Mouse (Mus musculus): ENCODE data around the gene Casp12. TPM values are rescaled to one million over a fixed set of nuclear protein-coding genes. Genes with fewer than 3 reads are reported as not detected.

Casp12 gene
- total and polyA plus RNA-seq, 3 experiments: 0.34 TPM; not detected in 2

- H3K4me2 ChIP-seq (ENCODE audit: insufficient read depth, low read depth, poor library complexity, severe bottlenecking): no peak overlapping the region
- H3K27me3 ChIP-seq (replicated peaks): no peaks in the 10 kb centered on the region
- H3K4me3 ChIP-seq (replicated peaks in 1 of 3; ENCODE audit: low read depth in 2 of 3, low read length in 2 of 3, poor library complexity in 1 of 3): no peak overlapping the region
- no peak overlapping the region for H3K9ac ChIP-seq (ENCODE audit: insufficient read depth, low read depth)
- no peak for DNase-seq (ENCODE audit: extremely low read depth)
- dilution Hi-C loops (cut with MboI; ENCODE audit: extremely low pct_ligation_motif_present, extremely low pct_unique_long_range_greater_than_20kb, low sequenced_read_pairs) (no loop called here), in situ Hi-C loops (cut with MboI; ENCODE audit: low pct_ligation_motif_present, low pct_unique_long_range_greater_than_20kb, low sequenced_read_pairs) (no loop called here)
- TF ChIP-seq GABPA (IDR thresholded peaks at IDR 0.05; ENCODE audit: insufficient replicate concordance, low read depth, low read length) (no peak), ZNF384 (IDR thresholded peaks at IDR 0.05; ENCODE audit: low read depth, low read length) (no peak), EP300 (IDR thresholded peaks at IDR 0.05; ENCODE audit: low read length) (no peak), ZKSCAN1 (IDR thresholded peaks at IDR 0.05; ENCODE audit: borderline replicate concordance, low read depth, low read length) (no peak), SMC3 (IDR thresholded peaks at IDR 0.05; ENCODE audit: low read depth, low read length) (no peak), RAD21 (IDR thresholded peaks at IDR 0.05; ENCODE audit: low read depth, low read length) (no peak), CHD2 (IDR thresholded peaks at IDR 0.05; ENCODE audit: low read length) (no peak), MAX (IDR thresholded peaks at IDR 0.05; ENCODE audit: low read length) (no peak)
- no peaks in the 10 kb centered on the region for H3K9me3 ChIP-seq (replicated peaks; ENCODE audit: low read length)
- H3K4me1 ChIP-seq (ENCODE audit: control insufficient read depth in 1 of 2, insufficient read depth in 2 of 2): no peaks in the 10 kb centered on the region
- no peaks in the 10 kb centered on the region for H3K79me2 ChIP-seq (replicated peaks; ENCODE audit: control insufficient read depth, extremely low read depth, insufficient read depth, poor library complexity, severe bottlenecking)
- H3K36me3 ChIP-seq (replicated peaks in 1 of 2; ENCODE audit: control insufficient read depth in 1 of 2, insufficient read depth in 1 of 2, low read length in 1 of 2): no peaks in the 10 kb centered on the region
- H3K27ac ChIP-seq (ENCODE audit: insufficient read depth, low read depth): no peak overlapping the region
These were observed 2.2 kb downstream of the Casp12 start for GRCm38 (mm10) chr9:5347381-5347780.

- H3K9me3 ChIP-seq (replicated peaks; ENCODE audit: low read length): no peaks in the 10 kb centered on the region
- no peak overlapping the region for H3K9ac ChIP-seq (ENCODE audit: insufficient read depth, low read depth)
- H3K79me2 ChIP-seq (replicated peaks; ENCODE audit: control insufficient read depth, extremely low read depth, insufficient read depth, poor library complexity, severe bottlenecking): no peaks in the 10 kb centered on the region
- in situ Hi-C loops (cut with MboI; ENCODE audit: low pct_ligation_motif_present, low pct_unique_long_range_greater_than_20kb, low sequenced_read_pairs) (no loop called here), dilution Hi-C loops (cut with MboI; ENCODE audit: extremely low pct_ligation_motif_present, extremely low pct_unique_long_range_greater_than_20kb, low sequenced_read_pairs) (no loop called here)
- TF ChIP-seq JUND (conservative IDR thresholded peaks at IDR 0.05; ENCODE audit: low read depth, low read length) (no peak), MAX (IDR thresholded peaks at IDR 0.05; ENCODE audit: low read length) (no peak), TCF12 (IDR thresholded peaks at IDR 0.05; ENCODE audit: low read depth, low read length) (no peak), EP300 (IDR thresholded peaks at IDR 0.05; ENCODE audit: low read length) (no peak), POLR2A (IDR thresholded peaks at IDR 0.05; ENCODE audit: low read depth, low read length) (no peak), ELF1 (IDR thresholded peaks at IDR 0.05; ENCODE audit: low read depth, low read length) (no peak), SIN3A (IDR thresholded peaks at IDR 0.05; ENCODE audit: low read length) (no peak), SMC3 (IDR thresholded peaks at IDR 0.05; ENCODE audit: low read depth, low read length) (no peak), ETS1 (conservative IDR thresholded peaks at IDR 0.05; ENCODE audit: low read depth, low read length) (no peak), ZC3H11A (IDR thresholded peaks at IDR 0.05; ENCODE audit: low read depth, low read length) (no peak), TBP (conservative IDR thresholded peaks at IDR 0.05; ENCODE audit: low read depth, low read length) (no peak), NRF1 (IDR thresholded peaks at IDR 0.05; ENCODE audit: low read depth, low read length) (no peak), CHD2 (IDR thresholded peaks at IDR 0.05; ENCODE audit: low read length) (no peak)
- no peaks in the 10 kb centered on the region for H3K27me3 ChIP-seq (replicated peaks)
- no peak overlapping the region for H3K4me3 ChIP-seq (replicated peaks in 1 of 3; ENCODE audit: low read depth in 2 of 3, low read length in 2 of 3, poor library complexity in 1 of 3)
- no peak for DNase-seq (ENCODE audit: extremely low read depth)
- H3K27ac ChIP-seq (ENCODE audit: insufficient read depth, low read depth): no peak overlapping the region
- no peak overlapping the region for H3K4me2 ChIP-seq (ENCODE audit: insufficient read depth, low read depth, poor library complexity, severe bottlenecking)
- no peaks in the 10 kb centered on the region for H3K36me3 ChIP-seq (replicated peaks in 1 of 2; ENCODE audit: control insufficient read depth in 1 of 2, insufficient read depth in 1 of 2, low read length in 1 of 2)
- no peaks in the 10 kb centered on the region for H3K4me1 ChIP-seq (ENCODE audit: control insufficient read depth in 1 of 2, insufficient read depth in 2 of 2)
These were observed 8.4 kb downstream of the Casp12 start for GRCm38 (mm10) chr9:5353673-5354072.
